Mouse (Mus musculus): Measurements from ENCODE around the gene Bik. TPM values are rescaled to one million over a fixed set of nuclear protein-coding genes. Genes with fewer than 3 reads are reported as not detected.

Gene Bik
- polyA plus RNA-seq, 1 experiment from 2014 or later = not detected

DNA sequence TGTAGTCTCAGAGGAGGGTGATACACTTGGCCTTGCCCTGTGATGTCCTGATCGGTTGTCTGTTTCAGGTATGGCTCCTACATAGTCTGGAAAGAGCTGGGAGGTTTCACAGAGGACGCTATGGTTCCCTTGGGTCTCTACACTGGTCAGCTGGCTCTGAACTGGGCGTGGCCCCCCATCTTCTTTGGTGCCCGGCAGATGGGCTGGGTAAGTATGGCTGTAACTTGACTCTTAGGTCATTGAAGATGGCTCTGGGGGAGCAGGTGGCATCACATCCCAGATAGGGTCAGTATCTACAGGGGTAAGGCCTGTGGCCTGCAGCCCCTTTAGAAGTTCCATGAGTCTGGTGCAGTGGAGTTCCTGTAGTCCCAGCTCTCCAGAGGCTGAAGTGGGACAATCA lies 45.5 kb downstream of the Bik start:
- Histone ChIP-seq H3K27ac (no peak overlapping the region), H3K4me3 (ENCODE audit: inconsistent target) (no peak overlapping the region), H3K79me2 (ENCODE audit: inconsistent target) (peaks cover 43% of the 10 kb centered on the region), H3K36me3 (ENCODE audit: inconsistent target) (peaks cover 49% of the 10 kb centered on the region)
- 95% methylated on average over 4 of the region's 4 CpGs for WGBS (ENCODE audit: missing documents)

DNA sequence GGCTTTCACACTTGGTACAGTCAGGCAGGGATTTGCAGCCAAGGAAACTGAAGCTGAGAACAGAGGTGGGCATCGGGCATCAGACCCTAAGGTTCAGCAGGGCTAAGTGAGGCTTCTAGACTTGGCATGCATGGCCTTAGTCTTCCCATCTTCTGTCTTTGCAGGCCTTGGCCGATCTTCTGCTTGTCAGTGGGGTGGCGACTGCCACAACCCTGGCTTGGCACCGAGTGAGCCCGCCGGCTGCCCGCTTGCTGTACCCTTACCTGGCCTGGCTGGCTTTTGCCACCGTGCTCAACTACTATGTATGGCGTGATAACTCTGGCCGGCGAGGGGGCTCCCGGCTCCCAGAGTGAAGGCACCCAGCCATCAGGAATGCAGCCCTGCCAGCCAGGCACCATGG lies 46.9 kb downstream of the Bik start:
- H3K79me2 ChIP-seq (ENCODE audit: inconsistent target) = peaks cover 29% of the 10 kb centered on the region
- H3K36me3 ChIP-seq (ENCODE audit: inconsistent target) = peaks cover 49% of the 10 kb centered on the region
- 98% methylated on average over 12 of the region's 12 CpGs for WGBS (ENCODE audit: missing documents)
- no peak overlapping the region for H3K27ac ChIP-seq
- no peak overlapping the region for H3K4me3 ChIP-seq (ENCODE audit: inconsistent target)

DNA sequence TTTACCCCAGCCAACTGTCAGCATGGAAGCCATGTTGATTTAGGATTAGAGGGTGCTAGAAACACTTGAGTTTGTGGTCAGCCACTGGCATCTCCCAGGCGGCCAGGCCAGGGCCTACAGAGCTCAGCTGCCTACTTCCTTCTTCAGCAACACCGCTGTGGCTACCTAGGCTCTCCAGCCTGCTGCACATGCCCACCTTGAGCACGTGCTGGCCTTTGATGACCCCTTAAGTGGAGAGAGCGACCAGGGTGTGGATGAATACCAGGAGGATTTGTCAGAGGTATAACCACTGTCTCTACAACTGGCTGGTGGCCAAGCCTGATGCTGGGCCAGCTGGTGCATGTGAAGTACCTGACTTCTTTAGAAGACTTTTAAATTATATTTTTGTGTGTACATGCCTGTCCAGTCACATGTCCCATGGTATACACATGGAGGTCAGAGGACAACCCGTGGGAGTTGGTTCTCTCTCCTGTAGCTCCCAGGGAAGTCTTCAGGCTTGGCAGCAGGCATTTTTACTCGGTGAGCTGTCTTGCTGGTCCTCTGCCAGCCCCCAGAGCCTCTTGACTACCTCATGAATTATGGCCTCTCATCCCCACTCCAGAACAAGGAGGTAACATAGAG lies 48.2 kb downstream of the Bik start:
- H3K79me2 ChIP-seq (ENCODE audit: inconsistent target) = peaks cover 16% of the 10 kb centered on the region
- WGBS (ENCODE audit: missing documents) = 86% methylated on average over 6 of the region's 6 CpGs
- H3K4me3 ChIP-seq (ENCODE audit: inconsistent target) = no peak overlapping the region
- H3K27ac ChIP-seq = no peak overlapping the region
- H3K36me3 ChIP-seq (ENCODE audit: inconsistent target) = peaks cover 49% of the 10 kb centered on the region

DNA sequence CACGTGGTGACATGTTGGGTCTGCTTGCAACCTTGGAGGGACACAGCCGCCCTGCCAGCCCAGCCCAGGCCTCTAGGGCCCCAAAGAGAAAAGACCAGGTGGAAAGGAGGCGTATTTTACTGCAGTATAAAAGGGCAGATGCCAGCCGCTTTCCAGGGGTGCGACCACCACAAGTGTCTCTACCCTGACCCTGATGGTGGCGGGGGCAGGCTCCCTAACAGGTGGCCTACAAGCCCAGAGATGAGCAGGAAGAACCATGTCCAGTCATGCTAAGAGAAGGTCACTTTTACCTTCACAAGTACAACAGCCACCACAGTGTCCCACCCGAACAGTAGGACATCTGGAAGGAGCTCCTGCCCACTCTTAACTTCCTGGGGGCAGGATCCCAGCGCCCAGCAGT lies 48.9 kb downstream of the Bik start:
- Histone ChIP-seq H3K36me3 (ENCODE audit: inconsistent target) (peaks cover 54% of the 10 kb centered on the region), H3K79me2 (ENCODE audit: inconsistent target) (peaks cover 9% of the 10 kb centered on the region; the same call in 1 of the 2 replicates), H3K27ac (no peak overlapping the region), H3K4me3 (ENCODE audit: inconsistent target) (no peak overlapping the region)
- 98% methylated on average over 8 of the region's 8 CpGs for WGBS (ENCODE audit: missing documents)

DNA sequence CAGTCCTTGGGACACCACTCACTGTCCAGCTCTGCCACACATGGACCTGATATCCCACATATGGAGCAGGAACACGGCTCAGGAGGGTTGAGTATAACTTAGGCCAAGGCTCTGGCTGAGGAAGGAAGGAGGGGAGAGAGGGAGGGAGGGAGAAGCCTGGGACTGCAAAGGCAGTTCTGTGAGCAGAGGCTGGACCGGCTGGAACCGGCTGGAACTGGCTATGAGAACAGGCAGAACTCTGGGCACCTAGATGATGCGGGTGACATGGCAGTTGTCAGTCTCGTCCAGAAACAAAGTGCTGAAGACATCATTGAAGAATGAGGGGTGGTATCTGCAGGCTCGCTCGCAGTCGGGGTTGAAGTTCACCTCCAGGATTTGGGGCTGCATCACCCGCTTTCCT lies 50.0 kb downstream of the Bik start:
- Histone ChIP-seq H3K27ac (no peak overlapping the region), H3K79me2 (ENCODE audit: inconsistent target) (no peaks in the 10 kb centered on the region), H3K36me3 (ENCODE audit: inconsistent target) (peaks cover 46% of the 10 kb centered on the region), H3K4me3 (ENCODE audit: inconsistent target) (no peak overlapping the region)
- WGBS (ENCODE audit: missing documents) = 93% methylated on average over 9 of the region's 9 CpGs

DNA sequence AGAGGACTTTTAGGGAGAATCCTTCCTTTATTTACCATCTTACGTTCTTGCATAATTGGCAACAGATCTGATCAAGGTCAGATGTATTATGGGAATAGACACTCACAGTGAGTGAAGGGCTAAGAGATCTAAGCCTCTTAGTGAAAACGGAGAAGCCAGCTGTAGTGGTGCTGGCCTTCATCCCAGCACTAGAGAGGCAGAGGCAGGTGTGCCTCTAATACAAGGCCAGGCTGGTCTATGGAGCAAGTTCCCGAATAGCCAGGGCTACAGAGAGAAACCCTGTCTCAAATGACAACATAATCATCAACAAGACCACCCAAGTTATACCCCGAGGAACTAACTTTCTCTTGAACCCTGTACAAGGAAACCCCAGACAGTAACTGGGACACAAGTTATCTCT lies 56.3 kb downstream of the Bik start:
- H3K4me3 ChIP-seq (ENCODE audit: inconsistent target) = no peak overlapping the region
- WGBS (ENCODE audit: missing documents) = 96% methylated on average over 4 of the region's 4 CpGs
- H3K27ac ChIP-seq = no peak overlapping the region
- no peaks in the 10 kb centered on the region for H3K79me2 ChIP-seq (ENCODE audit: inconsistent target)
- peaks cover 28% of the 10 kb centered on the region; the same call in 1 of the 2 replicates for H3K36me3 ChIP-seq (ENCODE audit: inconsistent target)

DNA sequence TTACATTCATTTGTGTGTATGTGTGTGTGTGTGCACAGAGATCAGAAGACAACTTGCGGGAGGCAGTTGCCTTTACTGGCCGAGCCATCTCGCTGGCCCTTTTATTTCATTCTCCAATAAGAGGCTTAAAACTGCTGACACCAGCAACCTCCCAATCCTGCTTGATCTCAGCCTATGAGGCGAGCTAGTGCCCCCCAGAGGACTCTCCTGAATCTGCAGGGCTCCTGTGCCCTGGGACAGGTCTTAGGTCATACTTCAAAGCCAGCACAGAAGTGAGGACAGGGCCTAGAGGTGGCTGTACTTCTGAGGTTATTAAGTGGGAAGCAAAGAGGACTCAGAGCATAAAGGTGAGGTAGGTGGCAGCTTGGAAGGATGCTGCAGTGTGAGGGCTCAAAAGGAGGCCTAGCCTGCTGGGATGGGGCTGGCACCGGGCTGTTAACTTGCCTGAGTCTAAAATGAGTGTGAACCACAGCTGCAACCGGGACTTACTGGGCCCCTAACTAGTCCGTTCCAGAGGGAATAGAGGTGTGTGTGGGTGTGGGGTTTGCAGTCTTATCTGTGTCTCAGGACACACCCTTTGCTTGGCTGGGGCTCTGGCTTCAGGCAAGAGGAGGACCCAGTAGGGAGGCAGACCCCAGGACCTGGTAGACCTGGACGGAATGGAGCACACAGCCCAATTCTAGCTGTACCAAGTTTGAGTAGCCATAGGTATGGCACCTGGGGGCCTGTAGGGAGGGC lies 56.9 kb downstream of the Bik start:
- whole genome bisulfite sequencing (ENCODE audit: missing documents) = 87% methylated on average over 8 of the region's 8 CpGs
- H3K36me3 ChIP-seq (ENCODE audit: inconsistent target) = peaks cover 28% of the 10 kb centered on the region; the same call in 1 of the 2 replicates
- no peak overlapping the region for H3K4me3 ChIP-seq (ENCODE audit: inconsistent target)
- no peaks in the 10 kb centered on the region for H3K79me2 ChIP-seq (ENCODE audit: inconsistent target)
- H3K27ac ChIP-seq = no peak overlapping the region

DNA sequence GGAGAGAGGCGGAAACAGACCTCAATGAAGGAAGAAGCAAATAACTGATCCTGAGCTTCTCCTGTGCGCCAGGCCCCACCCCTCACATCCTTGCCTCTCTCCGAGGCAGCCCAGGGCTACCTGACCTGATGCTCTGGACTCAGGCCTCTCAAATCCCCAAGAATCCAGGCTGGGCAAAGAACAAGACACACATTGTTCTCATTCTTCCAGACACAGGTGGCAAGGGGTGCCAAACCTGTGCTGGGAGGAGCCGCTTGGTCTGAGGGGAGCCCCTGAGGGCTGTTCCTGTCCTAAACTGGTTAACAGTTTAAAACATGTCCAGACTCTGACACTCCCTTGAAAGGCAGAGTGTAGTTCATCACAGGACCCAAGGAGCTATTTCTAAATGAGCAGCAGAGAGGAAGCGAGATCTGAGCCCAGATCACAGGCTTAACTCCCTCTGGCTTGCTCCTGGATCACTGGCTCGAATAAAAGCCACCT lies 58.1 kb downstream of the Bik start:
- 96% methylated on average over 6 of the region's 6 CpGs for WGBS (ENCODE audit: missing documents)
- Histone ChIP-seq H3K79me2 (ENCODE audit: inconsistent target) (no peaks in the 10 kb centered on the region), H3K36me3 (ENCODE audit: inconsistent target) (peaks cover 28% of the 10 kb centered on the region; the same call in 1 of the 2 replicates), H3K27ac (no peak overlapping the region), H3K4me3 (ENCODE audit: inconsistent target) (no peak overlapping the region)

DNA sequence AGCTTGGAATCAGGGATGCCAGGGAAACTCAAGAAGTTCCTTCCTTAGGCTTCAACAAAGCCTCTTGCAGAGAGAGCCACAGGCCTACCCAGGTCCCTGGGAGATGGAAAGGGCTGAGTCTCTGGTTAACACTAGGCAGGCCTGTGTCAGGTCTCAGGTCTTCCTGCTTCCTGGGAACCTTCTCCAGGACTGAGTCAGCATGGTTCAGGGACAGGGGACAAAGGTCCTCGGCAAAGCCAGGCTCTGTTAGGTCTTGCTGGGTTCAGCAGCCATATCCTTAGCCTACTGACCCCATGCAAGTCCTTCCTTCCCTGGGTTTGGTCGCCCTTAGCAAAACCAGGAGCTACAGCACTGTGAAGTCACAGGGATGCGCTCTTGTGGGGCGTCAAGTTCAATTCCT lies 64.2 kb downstream of the Bik start:
- peaks cover 21% of the 10 kb centered on the region; the same call in 1 of the 2 replicates for H3K79me2 ChIP-seq (ENCODE audit: inconsistent target)
- no peak overlapping the region for H3K27ac ChIP-seq
- peaks cover 14% of the 10 kb centered on the region; the same call in 1 of the 2 replicates for H3K36me3 ChIP-seq (ENCODE audit: inconsistent target)
- H3K4me3 ChIP-seq (ENCODE audit: inconsistent target) = no peak overlapping the region
- 95% methylated on average over 4 of the region's 4 CpGs for WGBS (ENCODE audit: missing documents)

DNA sequence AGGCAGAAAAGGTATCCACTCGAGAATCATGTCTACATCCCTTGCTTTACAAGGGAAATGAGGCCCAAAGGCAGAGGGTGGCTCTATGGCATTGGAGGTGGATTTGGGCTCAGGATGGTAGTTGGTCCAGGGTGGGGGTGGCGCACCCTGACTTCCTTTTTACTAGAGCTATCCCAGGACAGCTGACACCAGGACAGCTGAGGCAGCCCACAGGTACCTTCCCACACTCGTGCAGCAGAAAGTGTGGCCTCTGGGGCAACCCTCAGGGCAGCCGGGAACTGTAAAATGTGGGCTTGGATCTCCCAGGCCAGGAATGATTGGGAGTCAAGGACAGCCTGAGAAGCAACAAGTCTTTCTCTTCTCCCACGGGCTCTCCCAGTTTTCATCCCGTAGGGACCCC lies 65.1 kb downstream of the Bik start:
- 93% methylated on average over 6 of the region's 6 CpGs for WGBS (ENCODE audit: missing documents)
- peaks cover 5% of the 10 kb centered on the region; the same call in 1 of the 2 replicates for H3K36me3 ChIP-seq (ENCODE audit: inconsistent target)
- no peak overlapping the region for H3K4me3 ChIP-seq (ENCODE audit: inconsistent target)
- H3K27ac ChIP-seq = no peak overlapping the region
- peaks cover 21% of the 10 kb centered on the region; the same call in 1 of the 2 replicates for H3K79me2 ChIP-seq (ENCODE audit: inconsistent target)

DNA sequence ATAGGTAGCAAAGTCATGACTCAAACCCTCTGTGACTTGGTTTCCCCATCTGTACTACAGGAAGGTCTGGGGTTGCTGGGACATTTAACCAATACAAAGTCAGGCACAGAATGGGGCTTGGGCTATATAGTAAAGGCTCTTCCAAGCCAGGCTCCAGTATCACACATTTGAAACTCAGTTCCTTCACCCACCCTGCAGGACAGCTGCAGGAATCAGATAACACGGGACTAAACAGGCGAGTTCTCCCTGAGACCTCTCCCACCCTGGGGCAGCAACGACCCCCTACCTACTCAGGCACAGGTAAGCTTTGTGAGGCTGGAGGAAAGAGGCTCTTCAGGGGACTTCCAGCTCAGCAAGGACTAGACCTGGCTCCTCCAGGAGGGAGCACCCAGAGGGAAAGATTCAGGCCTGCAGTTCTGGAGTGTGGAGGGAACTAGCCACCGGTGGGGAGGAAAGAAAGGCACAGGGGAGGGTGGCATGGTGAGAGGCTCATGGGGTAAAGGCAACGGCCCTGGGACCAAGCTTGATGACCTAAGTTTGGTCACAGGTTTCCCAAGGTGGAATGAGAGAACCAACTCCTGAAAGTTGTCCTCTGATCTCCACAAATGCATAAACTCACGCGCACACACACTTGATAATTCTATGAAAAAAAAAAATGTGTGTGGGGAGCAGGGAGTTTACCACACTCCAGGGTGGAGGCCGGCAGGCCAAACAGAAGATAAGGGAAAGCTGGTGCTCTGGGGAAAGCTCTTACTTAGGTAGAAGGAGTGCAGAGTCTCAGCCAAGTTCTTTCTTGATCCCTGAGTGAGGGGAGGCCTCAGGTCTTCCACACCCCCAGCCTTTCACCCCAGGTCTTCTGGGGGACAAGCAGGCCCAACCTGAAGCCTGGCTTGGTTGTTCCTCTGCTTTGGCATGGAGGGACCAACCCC lies 65.9 kb downstream of the Bik start:
- Histone ChIP-seq H3K79me2 (ENCODE audit: inconsistent target) (peaks cover 21% of the 10 kb centered on the region; the same call in 1 of the 2 replicates), H3K36me3 (ENCODE audit: inconsistent target) (no peaks in the 10 kb centered on the region), H3K27ac (no peak overlapping the region), H3K4me3 (ENCODE audit: inconsistent target) (no peak overlapping the region)
- 89% methylated on average over 8 of the region's 8 CpGs for WGBS (ENCODE audit: missing documents)

DNA sequence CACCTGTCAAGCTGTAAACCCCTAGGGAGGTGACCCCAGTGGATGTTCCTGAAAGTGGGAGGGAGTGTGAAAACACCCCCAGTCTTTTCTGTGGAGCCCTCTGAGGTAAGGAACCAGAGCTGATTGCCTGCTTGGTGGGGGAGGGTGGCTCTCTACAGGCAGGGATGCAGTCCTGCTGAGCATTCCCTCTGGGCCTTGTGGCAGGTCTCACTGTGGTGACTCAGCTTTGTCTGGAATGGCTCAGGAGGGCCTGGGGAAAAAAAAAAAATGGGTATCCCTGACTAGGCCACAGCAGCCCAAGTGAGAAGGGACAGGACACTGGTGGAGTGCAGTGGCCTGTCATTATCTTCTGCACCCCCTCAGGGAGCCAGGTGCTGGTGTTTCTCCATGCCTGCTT lies 66.5 kb downstream of the Bik start:
- no peak overlapping the region for H3K27ac ChIP-seq
- H3K4me3 ChIP-seq (ENCODE audit: inconsistent target) = no peak overlapping the region
- H3K79me2 ChIP-seq (ENCODE audit: inconsistent target) = peaks cover 21% of the 10 kb centered on the region; the same call in 1 of the 2 replicates
- H3K36me3 ChIP-seq (ENCODE audit: inconsistent target) = no peaks in the 10 kb centered on the region

DNA sequence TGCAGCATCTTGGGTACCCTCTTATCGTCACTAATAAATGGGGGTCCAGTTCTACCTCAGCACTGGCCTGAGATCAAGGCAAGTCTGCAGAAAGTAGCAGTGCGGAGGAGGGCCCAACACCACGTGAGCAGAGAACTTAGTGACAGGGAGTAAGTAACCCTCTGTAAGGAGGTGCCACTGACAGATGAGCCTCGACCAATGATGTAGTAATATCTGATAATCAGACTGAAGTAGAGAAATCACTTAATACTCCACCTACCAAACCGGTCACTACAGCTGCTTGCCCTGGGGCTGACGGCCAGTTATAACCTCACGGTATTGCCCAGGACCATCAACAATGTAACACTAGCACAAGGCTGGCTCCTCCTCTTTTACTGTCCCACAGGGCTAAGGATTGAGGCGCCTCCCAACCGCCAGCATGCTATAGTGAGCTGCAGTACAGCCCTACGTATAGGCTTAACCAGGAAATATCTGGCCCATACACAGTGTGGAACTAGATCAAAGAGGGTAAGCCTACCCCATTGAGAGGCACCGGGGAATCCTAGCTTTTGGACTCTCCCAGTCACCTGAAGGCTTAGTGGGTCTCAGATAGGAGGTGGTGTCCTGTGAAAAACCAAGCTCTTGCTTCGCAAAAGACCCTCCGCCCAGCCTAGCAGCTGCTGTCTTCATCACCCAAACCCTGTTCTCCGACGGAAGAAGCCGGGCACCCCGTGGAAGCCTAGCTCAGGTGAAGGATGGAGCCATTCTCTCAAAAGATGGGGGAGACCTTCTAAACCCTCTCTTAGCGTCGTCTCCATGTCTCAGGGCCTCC lies 67.2 kb downstream of the Bik start:
- H3K36me3 ChIP-seq (ENCODE audit: inconsistent target) = no peaks in the 10 kb centered on the region
- H3K79me2 ChIP-seq (ENCODE audit: inconsistent target) = peaks cover 21% of the 10 kb centered on the region; the same call in 1 of the 2 replicates
- H3K4me3 ChIP-seq (ENCODE audit: inconsistent target) = peak overlapping the region; percentile 69
- no peak overlapping the region for H3K27ac ChIP-seq
- WGBS (ENCODE audit: missing documents) = 43% methylated on average over 19 of the region's 19 CpGs

Data from macrophage (primary cell).